Mouse (Mus musculus) forebrain, postnatal 0 days (tissue): ENCODE results near the gene Otub2. TPM values are rescaled to one million over a fixed set of nuclear protein-coding genes. Genes with fewer than 3 reads are reported as not detected.
A peak's percentile ranks its signal among the peaks of the same experiment; 100 is the strongest.

ENCODE experiments used
- ATAC-seq: fragments of 200-750 bp; cut with Nextera tagmentation; 2 replicates; pipeline ENCODE4 v1.8.0; 2017; ENCODE audit warnings: mild to moderate bottlenecking, moderate library complexity
- DNase-seq: peaks from one replicate; pipeline ENCODE4 v3.0.0-alpha.2; 2015
- H3K27ac ChIP-seq: fragments of 300-500 bp; sonication (generic); 2 replicates; pipeline ENCODE4 v1.5.1; 2014; ENCODE audit warnings: low read depth, mild to moderate bottlenecking, antibody characterized with exemption, low read length, moderate library complexity, mixed read lengths
- H3K27me3 ChIP-seq: fragments of 300-500 bp; sonication (generic); 2 replicates; pipeline ENCODE4 v1.6.1; 2014; ENCODE audit warnings: mild to moderate bottlenecking, low read length, mixed read lengths; ENCODE audit not compliant: insufficient read depth
- H3K36me3 ChIP-seq: fragments of 300-500 bp; sonication (generic); 2 replicates; pipeline ENCODE4 v1.6.1; 2014; ENCODE audit warnings: mild to moderate bottlenecking, moderate library complexity; ENCODE audit not compliant: insufficient read depth
- H3K4me1 ChIP-seq: fragments of 300-500 bp; sonication (generic); 2 replicates; pipeline ENCODE4 v1.6.1; 2014; ENCODE audit warnings: antibody characterized with exemption; ENCODE audit not compliant: insufficient read depth
- H3K4me2 ChIP-seq: fragments of 300-500 bp; sonication (generic); 2 replicates; pipeline ENCODE4 v1.6.1; 2014; ENCODE audit warnings: low read depth, mild to moderate bottlenecking, moderate library complexity
- H3K4me3 ChIP-seq: fragments of 300-500 bp; sonication (generic); 2 replicates; pipeline ENCODE4 v1.5.1; 2014; ENCODE audit warnings: low read depth, low read length, mixed read lengths
- H3K9ac ChIP-seq: fragments of 300-500 bp; sonication (generic); 2 replicates; pipeline ENCODE4 v1.6.1; 2014; ENCODE audit warnings: mild to moderate bottlenecking
- H3K9me3 ChIP-seq: fragments of 300-500 bp; sonication (generic); 2 replicates; pipeline ENCODE4 v1.6.1; 2016; ENCODE audit warnings: low read length
- CTCF ChIP-seq: sonication (generic); IDR thresholded peaks from 2 replicates; pipeline ENCODE4 v1.5.1; 2016; ENCODE audit warnings: antibody characterized with exemption, control low read depth, low read depth
- WGBS: fragments of 180-500 bp; shearing (Covaris S2); extraction: QIAGEN DNeasy Blood & Tissue Kit; methylation state at CpG from one replicate; pipeline ENCODE4 v1.1.7; 2014; 5-methylcytosine and 5-hydroxymethylcytosine counted together
- polyA plus RNA-seq: library from polyadenylated mRNA; unstranded; fragments of >200 nt; fragmentation: Nextera tagmentation; extraction: Ambion mirVana; gene quantifications from 2 replicates; pipeline ENCODE4 v1.2.1, GENCODE M21; 2015
- total RNA-seq: library from RNA; depleted of rRNA; stranded (reverse); fragments of >200 nt; gene quantifications from 2 replicates; pipeline ENCODE4 v1.2.3, GENCODE M21; 2014; rRNA removed

The Otub2 gene
- total RNA-seq: 22.2 and 26.5 TPM in 2 replicates
- 18.9 and 21.3 TPM in 2 replicates for polyA plus RNA-seq

DNA sequence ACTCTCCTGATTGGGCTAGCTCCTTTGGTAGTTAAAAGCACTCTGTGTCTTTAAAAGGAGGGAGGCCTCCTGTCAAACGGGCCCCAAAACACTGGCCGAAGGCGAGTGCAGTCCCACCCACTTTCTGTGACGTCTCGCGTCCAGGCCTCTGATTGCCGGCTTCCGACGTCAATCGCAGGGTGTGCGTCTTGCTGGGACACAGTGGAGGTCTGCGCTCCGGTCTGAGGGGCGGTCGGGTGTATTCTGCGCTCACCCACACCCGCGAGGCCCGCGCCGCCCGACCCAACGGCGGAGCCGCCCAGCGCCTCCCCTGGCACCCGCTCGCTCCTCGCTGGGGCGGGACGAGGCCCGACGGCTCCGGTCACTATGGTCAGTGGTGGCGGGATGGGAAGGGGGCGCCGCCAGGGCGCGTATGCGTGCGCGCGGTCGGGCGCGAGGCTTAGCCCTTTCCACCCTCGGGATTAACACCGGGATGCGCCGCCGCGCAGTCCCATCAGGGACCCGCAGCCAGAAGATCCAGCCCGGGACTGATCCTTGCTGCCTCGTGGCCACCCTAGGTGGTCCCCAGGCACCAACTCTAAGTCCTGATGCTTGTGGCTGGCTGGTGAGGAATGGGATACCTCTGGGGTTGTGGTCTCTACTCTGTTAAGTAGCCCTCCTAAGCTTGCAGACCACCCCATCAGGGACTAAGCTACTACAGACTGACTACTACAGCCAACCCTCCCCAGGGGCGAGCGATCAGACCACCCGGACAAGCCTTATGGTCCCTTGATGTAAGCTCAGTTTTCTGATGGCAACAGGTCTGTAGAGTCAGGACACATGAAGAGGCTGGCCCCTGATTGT lies at the start of gene Otub2:
Gene Otub2 (plus strand): TSS at position 178 of the 843 bp plus-strand sequence.
- 6% methylated on average over 56 of the region's 58 CpGs for WGBS
- Histone ChIP-seq H3K4me3 (peak within 1 kb of the TSS; percentile 73), H3K27ac (no peak within 1 kb of the TSS), H3K27me3 (no peaks in the 10 kb centered on the region), H3K36me3 (no peaks in the 10 kb centered on the region), H3K4me1 (peaks cover 5% of the 10 kb centered on the region; the same call in 1 of the 2 replicates), H3K4me2 (peak within 1 kb of the TSS; percentile 95), H3K9ac (peak within 1 kb of the TSS; percentile 77), H3K9me3 (no peaks in the 10 kb centered on the region)
- ATAC-seq: peak; percentile 100
- peak; percentile 42 for TF ChIP-seq CTCF
- peak; percentile 98 for DNase-seq

DNA sequence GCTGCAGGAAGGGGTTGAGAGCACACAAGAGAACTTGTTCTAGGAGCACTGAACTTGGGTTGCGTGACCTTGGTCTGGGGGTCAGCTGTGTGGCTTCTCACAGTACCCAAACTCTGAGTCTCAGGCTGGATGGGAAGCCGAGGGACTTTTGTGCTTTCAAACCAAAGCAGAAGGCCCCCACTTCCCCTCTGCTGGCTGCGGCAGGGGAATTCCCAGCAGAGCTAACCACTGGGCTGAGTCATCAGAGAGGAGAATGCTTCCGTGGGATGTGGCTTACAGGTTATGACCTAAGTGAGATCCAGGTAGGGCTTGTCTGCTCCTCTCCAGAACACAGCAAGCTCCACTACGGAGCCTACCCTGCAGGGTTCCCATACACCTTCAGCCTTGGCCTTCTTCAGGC lies 47.3 kb upstream of the Otub2 start:
- no peaks in the 10 kb centered on the region for H3K4me1 ChIP-seq
- H3K27ac ChIP-seq: no peak overlapping the region
- no peaks in the 10 kb centered on the region for H3K36me3 ChIP-seq
- no peak for DNase-seq
- no peak overlapping the region for H3K4me2 ChIP-seq
- no peak overlapping the region for H3K9ac ChIP-seq
- no peak for ATAC-seq
- H3K4me3 ChIP-seq: no peak overlapping the region
- H3K9me3 ChIP-seq: no peaks in the 10 kb centered on the region
- WGBS: 86% methylated on average over 5 of the region's 5 CpGs
- TF ChIP-seq CTCF: no peak
- no peaks in the 10 kb centered on the region for H3K27me3 ChIP-seq

DNA sequence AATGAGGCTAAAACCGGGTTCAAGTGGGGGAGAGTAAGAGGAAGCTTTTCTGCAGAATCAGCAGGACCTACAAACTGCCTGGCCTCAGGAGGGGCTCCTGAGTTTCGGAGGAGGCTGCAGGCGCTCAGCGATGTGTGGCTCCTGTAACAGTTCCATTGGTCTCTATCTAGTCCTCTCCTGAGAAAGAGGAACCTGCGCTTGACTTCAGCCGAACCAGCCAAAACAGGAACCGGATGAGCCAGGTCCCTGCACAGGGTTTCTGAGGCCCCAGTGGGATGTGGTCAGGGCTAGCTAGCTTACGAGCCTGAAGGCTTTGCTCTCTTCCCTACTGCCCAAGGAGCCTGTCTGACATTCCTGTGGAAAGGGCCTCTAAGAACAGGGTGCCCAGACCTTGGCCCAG lies 45.0 kb upstream of the Otub2 start:
- H3K4me1 ChIP-seq: no peaks in the 10 kb centered on the region
- ATAC-seq (no peak), DNase-seq (no peak)
- H3K9ac ChIP-seq: no peak overlapping the region
- no peak for TF ChIP-seq CTCF
- H3K27me3 ChIP-seq: no peaks in the 10 kb centered on the region
- H3K36me3 ChIP-seq: no peaks in the 10 kb centered on the region
- H3K4me2 ChIP-seq: no peak overlapping the region
- no peaks in the 10 kb centered on the region for H3K9me3 ChIP-seq
- WGBS: 82% methylated on average over 8 of the region's 8 CpGs
- no peak overlapping the region for H3K4me3 ChIP-seq
- no peak overlapping the region for H3K27ac ChIP-seq

DNA sequence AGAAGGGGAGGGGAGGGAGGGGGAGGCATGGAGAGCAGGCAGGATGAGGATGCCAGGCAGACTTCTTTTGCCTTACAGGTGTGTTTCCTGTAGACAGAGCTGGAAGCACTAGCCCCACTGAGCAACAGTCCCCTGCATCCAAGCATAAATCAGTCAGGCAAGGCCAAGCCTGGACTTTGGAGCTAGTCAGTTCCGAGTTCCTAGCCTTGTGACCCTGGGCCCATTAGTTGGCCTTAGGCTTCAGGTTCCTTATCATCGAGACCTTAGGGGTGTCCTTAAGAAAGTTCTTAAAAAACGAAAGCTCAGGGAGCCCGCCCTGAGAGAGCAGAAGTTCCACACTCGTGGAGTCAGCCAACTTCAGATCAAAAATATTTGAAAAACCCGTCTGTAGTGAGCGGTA lies 43.5 kb upstream of the Otub2 start:
- Histone ChIP-seq H3K4me1 (no peaks in the 10 kb centered on the region), H3K9ac (no peak overlapping the region), H3K9me3 (no peaks in the 10 kb centered on the region), H3K36me3 (no peaks in the 10 kb centered on the region), H3K27me3 (no peaks in the 10 kb centered on the region), H3K4me2 (no peak overlapping the region), H3K4me3 (no peak overlapping the region), H3K27ac (no peak overlapping the region)
- WGBS: 90% methylated on average over 7 of the region's 7 CpGs
- DNase-seq (no peak), ATAC-seq (no peak)
- TF ChIP-seq CTCF: no peak

DNA sequence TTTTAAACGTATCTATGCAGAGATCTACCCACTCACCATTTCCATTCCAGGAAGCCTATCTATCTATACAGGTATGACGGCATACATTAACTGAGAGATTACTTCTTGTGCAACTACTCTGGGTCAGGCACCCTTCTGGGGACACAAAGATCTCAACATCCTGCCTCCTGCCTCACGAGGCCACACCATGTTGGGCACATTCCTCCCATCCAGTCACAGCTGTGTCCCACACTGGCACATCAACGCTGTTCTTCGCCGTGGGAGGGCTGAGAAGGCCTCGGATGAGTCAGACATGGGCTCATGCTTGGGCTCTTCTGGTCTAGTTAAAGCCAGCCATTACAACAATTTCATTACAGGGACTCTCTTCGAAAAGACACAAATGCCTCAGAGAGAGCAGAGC lies 41.5 kb upstream of the Otub2 start:
- Histone ChIP-seq H3K4me2 (no peak overlapping the region), H3K27me3 (no peaks in the 10 kb centered on the region), H3K4me3 (no peak overlapping the region), H3K9ac (no peak overlapping the region), H3K9me3 (no peaks in the 10 kb centered on the region), H3K27ac (no peak overlapping the region), H3K4me1 (no peaks in the 10 kb centered on the region), H3K36me3 (no peaks in the 10 kb centered on the region)
- WGBS: 87% methylated on average over 8 of the region's 8 CpGs
- no peak for TF ChIP-seq CTCF
- ATAC-seq (no peak), DNase-seq (no peak)

DNA sequence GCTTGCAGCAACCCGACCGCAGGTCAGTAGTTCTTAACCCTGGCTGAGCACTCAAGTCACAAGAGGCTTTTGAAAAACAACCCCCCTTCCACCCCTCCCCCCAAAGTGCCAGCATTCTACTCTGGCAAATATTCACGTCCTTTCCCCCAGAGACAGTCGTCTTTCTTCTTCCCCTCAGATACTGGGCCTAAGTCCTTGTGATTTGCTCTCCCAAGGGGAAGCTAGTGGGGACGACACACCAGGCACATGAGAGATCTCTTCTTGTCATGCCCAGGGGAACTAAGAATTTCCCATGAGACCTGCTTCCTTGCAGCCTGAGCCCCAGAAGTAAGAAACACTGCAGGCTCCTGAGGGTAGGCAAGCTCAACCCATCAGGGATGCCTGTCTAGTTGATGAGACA lies 41.1 kb upstream of the Otub2 start:
- Histone ChIP-seq H3K4me2 (no peak overlapping the region), H3K27me3 (no peaks in the 10 kb centered on the region), H3K36me3 (no peaks in the 10 kb centered on the region), H3K9me3 (no peaks in the 10 kb centered on the region), H3K27ac (no peak overlapping the region), H3K4me1 (no peaks in the 10 kb centered on the region), H3K4me3 (no peak overlapping the region), H3K9ac (no peak overlapping the region)
- ATAC-seq (no peak), DNase-seq (no peak)
- no peak for TF ChIP-seq CTCF
- 74% methylated on average over 5 of the region's 5 CpGs for WGBS

DNA sequence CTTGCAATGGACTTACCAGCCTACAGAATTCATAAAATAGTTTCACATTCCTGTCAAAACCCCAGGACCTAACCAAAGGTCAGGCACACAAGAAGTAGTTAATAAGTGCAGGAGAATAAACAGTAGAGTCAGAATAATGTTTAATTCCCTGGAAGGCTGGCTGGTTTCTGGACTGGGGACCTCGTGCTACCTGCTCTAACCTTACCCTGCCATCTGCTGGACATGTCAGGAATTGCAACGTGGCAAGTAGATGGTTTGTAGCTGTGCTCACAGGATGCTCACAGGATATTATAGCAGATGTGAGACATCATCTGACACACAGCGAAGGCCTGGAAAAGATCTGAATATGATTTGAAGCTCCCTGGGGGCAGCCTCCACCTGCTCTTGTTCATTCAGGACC lies 40.0 kb upstream of the Otub2 start:
- no peak overlapping the region for H3K9ac ChIP-seq
- H3K4me1 ChIP-seq: no peaks in the 10 kb centered on the region
- H3K27ac ChIP-seq: no peak overlapping the region
- 4% methylated on average over 3 of the region's 3 CpGs for WGBS
- H3K4me3 ChIP-seq: no peak overlapping the region
- ATAC-seq (peak; percentile 72; the same call in 1 of the 2 replicates), DNase-seq (peak; percentile 89)
- TF ChIP-seq CTCF: peak; percentile 96
- H3K9me3 ChIP-seq: no peaks in the 10 kb centered on the region
- H3K27me3 ChIP-seq: no peaks in the 10 kb centered on the region
- no peak overlapping the region for H3K4me2 ChIP-seq
- H3K36me3 ChIP-seq: no peaks in the 10 kb centered on the region
